Mouse (Mus musculus) gastrocnemius, postnatal 10 days (tissue): ENCODE results near the gene Eef2. TPM values are rescaled to one million over a fixed set of nuclear protein-coding genes. Genes with fewer than 3 reads are reported as not detected.
"Not testable (repeated sequence)": the region's sequence is repeated elsewhere in the genome, so short reads cannot be mapped to it uniquely, and the experiment has no call there.

Experiments
- DNase-seq: peaks from one replicate; pipeline ENCODE4 v3.0.0; 2021; ENCODE audit warnings: mixed read lengths
- total RNA-seq, 2 experiments: library from RNA; stranded (reverse); gene quantifications; 2 replicates each; pipeline ENCODE4 v1.2.3; 2021

Eef2 gene
- total RNA-seq, 2 experiments from 2014 or later, result 974 to 1,018 TPM

DNA sequence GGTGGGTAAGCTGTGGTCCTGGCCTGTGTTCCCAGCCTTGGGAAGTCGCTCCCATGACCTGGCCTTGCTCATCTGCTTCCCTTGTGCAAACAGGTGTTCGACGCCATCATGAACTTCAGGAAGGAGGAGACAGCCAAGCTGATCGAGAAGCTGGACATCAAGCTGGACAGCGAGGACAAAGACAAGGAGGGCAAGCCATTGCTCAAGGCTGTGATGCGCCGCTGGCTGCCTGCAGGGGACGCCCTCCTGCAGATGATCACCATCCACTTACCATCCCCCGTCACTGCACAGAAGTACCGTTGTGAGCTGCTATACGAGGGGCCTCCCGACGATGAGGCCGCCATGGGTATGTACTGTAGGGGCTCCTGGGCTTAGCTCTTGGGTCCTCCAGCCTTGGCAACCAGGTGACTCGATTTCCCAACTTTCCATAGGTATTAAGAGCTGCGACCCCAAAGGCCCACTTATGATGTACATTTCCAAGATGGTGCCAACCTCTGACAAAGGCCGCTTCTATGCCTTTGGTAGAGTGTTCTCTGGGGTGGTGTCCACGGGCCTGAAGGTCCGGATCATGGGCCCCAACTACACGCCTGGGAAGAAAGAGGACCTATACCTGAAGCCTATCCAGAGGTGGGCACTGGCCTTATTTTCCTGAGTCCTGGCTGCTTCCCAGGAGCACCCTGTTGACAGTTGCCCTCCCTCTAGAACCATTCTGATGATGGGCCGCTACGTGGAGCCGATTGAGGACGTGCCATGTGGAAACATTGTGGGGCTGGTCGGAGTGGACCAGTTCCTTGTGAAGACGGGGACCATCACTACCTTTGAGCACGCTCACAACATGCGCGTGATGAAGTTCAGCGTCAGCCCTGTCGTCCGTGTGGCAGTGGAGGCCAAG, 3.3 kb downstream of the Eef2 start:
- no peak for DNase-seq

DNA sequence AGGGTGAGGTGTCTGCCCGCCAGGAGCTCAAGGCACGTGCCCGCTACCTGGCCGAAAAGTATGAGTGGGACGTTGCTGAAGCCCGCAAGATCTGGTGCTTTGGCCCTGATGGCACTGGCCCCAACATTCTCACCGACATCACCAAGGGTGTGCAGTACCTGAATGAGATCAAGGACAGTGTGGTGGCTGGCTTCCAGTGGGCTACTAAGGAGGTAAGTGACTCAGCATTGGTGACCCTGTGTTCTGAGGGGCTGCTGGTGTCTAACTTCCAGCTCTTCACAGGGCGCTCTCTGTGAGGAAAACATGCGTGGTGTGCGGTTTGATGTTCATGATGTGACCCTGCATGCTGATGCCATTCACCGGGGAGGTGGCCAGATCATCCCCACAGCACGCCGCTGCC, 4.5 kb downstream of the Eef2 start:
- DNase-seq, result no peak

DNA sequence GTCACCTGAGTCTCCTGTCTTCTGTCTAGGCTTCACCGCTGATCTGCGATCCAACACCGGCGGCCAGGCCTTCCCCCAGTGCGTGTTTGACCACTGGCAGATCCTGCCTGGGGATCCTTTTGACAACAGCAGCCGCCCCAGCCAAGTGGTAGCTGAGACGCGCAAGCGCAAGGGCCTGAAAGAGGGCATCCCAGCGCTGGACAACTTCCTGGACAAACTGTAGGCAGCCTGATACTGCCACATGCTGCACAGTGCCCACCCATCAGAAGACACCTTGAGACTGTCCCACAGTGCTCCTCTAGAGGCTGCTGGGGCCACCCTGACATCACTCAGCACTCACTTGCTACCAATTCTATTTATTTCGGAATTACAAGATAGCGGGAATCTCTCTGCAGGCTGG, 5.4 kb downstream of the Eef2 start:
- DNase-seq, result not testable (repeated sequence)

GRCm38 (mm10) chr10:81182336-81183333, 6.2 kb downstream of the Eef2 start, which contains the start of gene Dapk3:
Dapk3 (plus strand) TSS chr10:81183005.
- peak; percentile 92 for DNase-seq

GRCm38 (mm10) chr10:81183805-81184204, 7.4 kb downstream of the Eef2 start, which contains the start of gene 4930442H23Rik:
4930442H23Rik (minus strand) TSS chr10:81183849.
- no peak for DNase-seq

GRCm38 (mm10) chr10:81184765-81185164, 8.3 kb downstream of the Eef2 start:
- no peak for DNase-seq

DNA sequence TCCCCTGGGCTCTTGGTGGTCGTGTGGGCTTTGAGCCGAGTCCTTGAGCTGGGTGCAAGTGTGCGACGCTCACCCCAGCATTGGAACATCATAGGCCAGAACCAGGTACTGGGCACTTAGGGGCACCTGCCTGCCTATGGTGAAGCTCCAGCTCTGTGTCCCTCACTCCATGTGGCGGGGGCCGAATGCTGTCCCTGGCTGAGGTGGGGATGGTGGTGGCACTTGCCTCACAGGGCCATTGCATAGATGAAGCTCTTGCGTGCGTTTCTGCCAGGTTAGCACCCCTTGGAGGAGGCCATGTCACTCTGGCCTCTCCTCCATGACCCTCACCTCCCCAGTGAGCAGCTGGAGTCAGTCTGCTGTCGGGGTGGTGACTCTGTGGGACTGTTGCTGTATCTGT, 10.7 kb downstream of the Eef2 start:
- no peak for DNase-seq

GRCm38 (mm10) chr10:81189821-81190220, 13.4 kb downstream of the Eef2 start:
- no peak for DNase-seq

DNA sequence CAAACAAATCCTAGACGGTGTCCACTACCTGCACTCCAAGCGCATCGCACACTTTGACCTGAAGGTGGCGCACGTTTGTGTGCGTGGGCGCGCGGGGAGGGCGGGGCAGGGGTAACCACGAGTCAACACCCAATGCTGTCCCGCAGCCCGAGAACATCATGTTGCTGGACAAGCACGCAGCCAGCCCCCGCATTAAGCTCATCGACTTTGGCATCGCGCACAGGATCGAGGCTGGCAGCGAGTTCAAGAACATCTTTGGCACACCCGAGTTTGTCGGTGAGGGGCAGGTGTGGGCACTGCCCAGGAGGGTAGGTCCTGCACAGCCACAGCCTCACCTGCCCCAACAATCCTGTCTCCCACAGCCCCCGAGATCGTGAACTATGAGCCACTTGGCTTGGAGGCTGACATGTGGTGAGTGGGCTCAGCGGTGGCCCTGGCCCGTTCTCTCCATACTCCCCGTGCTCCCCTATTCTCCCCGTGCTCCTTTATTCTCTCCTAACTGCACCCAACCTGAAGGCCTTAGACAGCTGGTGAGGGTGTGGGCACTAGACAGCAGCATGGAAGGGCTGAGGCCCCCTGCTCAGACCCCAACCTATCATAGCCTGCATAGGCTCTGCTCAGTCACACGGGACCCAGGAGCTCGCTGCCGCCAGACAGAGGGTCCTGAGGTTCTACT, 13.9 kb downstream of the Eef2 start:
- DNase-seq, result peak; percentile 45

GRCm38 (mm10) chr10:81190912-81191321, 14.5 kb downstream of the Eef2 start:
- no peak for DNase-seq

DNA sequence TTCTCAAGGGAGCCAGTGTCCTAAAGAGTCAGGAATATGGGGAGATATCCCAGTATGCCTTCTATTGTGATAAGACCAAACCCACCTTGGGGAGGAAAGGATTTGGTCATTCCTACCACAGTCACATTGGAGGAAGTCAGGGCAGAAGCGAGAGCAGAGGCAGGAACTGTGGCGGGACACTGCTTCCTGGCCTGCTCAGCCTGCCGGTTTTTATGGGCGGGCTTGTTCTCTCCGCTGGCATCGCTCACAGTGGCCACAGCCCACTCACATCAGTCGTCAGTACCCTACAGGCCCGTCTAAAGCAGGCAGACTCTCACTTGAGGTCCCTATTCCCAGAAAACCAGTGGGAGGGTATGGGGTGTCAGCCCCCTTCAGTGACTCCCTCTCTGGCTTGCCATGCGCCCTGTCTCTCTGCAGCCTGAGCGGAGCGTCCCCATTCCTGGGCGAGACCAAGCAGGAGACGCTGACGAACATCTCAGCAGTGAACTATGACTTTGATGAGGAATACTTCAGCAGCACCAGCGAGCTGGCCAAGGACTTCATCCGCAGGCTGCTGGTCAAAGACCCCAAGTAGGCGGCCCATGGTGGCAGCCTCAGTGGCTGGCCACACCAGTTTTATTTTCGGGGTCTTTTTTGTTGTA, 15.0 kb downstream of the Eef2 start:
- DNase-seq, result peak; percentile 11

- peak; percentile 81 for DNase-seq
Observed at GRCm38 (mm10) chr10:81192270-81192967, 16.0 kb downstream of the Eef2 start.

- DNase-seq, result peak; percentile 42
Observed at GRCm38 (mm10) chr10:81192968-81193501, 16.6 kb downstream of the Eef2 start.

DNA sequence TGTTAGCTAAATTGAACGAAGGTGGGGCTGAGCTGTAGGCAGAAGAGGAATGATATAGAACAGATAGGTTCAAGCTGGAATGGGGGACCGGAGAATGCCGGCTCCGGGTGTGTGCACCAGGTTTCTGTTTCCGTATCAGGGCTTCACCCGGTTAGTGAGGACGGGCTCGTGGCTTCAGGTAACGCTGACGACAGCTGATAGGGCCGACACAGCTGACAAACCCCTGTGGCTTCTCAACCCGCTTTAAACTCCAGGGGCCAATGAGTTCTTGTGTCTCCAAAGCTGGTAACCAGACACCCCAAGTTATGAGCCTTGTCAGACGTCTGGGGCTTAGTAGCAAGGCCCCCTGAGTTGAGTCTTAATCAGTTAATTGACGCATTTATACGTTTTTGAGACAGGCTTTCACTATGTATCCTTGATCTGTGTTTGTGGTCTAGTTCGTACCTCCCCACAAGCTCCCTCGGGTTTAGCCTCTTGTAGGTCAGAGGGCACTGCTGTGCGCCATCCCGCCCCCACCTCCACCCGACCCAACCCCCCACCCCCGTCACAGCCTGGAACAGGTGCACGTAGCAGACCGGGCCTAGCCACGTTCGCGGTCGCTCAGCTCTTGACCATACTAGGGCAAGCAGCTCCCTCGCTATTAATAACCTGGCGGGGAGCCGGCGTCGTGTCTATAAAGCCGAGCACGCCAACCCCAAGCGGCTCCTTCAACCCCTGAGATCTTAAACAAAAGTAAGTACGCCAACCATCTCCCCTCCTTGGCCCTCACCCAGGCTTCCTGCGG, 17.8 kb downstream of the Eef2 start:
- peak; percentile 73 for DNase-seq

- DNase-seq, result no peak
Observed at GRCm38 (mm10) chr10:81195300-81195699, 18.9 kb downstream of the Eef2 start.

DNA sequence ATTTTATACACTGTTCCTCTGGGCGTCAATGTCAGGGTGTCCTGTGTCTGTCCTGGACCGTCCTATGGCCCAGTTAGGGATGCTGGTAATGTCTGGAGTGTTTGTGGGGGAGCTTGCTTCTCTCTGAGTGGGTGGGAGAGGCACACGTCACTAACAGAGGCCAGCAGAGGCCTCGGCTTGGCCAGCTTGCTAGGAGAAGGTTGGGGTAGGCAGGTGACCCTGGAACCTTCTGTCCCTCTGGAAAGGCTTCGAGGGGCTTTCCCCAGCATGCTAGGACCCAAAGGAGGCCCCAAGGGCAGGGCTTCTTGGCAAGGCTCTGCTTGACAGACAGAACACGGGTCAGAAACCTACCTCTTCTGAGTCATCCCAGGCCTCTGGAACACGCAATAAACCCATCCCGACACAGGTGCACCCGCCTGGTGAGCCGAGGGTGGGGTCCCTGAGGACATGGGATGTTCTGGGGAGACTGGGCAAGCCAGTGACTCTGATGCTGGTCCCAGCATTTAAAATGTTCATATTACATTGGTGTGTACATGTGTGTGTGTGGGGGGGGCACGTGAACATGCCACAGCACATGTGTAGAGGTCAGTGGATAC, 20.1 kb downstream of the Eef2 start:
- DNase-seq, result no peak

DNA sequence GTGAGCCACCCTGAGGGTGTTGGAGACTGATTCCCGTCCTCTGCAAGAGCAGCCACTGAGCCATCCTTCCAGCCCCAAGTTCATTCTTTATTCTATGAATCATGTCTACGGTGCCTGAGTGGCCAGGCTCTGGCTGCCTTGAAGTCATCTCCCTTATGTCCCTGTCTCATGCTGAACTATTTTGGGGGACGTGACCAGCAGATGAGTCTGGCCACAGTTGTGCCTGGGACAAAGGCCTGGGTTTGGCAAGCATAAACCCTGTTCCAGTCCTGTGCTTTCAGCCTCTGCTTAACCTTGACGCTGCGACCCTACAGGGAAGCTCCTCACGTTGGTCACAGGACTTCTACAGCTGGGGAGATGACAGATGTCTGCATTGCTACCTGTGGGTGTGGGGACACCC, 20.9 kb downstream of the Eef2 start:
- DNase-seq, result no peak

- DNase-seq, result no peak
Observed at GRCm38 (mm10) chr10:81198230-81198629, 21.8 kb downstream of the Eef2 start.

DNA sequence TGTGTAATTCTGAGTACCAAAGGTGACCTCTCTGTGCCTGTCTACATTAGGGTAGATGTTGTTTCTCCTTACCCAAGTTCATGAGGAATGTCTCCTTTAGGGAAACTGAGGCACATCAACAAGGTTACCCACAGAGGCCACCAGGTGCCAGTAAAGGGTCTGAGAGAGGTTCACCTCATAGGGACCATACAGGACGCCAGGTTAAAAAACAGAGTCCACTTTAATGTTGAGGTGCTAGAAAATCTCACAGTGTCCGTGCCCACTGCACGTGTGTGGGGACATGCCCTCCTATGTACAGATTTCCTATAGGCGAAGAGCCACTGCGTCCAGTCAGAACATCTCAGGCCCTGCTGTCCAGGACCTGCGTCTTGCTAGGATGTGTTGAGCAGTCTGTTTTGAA, 22.6 kb downstream of the Eef2 start:
- DNase-seq, result no peak
